Mouse (Mus musculus): ENCODE results near the gene Tns1. TPM values are rescaled to one million over a fixed set of nuclear protein-coding genes. Genes with fewer than 3 reads are reported as not detected.

Tns1 gene
- polyA plus RNA-seq, 1 experiment from 2014 or later = 9.3 TPM

- H3K4me2 ChIP-seq = no peak overlapping the region
- no peaks in the 10 kb centered on the region for H3K27me3 ChIP-seq (ENCODE audit: control insufficient read depth, insufficient read depth, low read length)
- WGBS = 81% methylated on average over 10 of the region's 10 CpGs
- ATAC-seq (ENCODE audit: low FRiP score) = no peak
- H3K27ac ChIP-seq (ENCODE audit: low read depth, low read length) = no peak overlapping the region
- peaks cover 8% of the 10 kb centered on the region for H3K4me1 ChIP-seq (ENCODE audit: control insufficient read depth, insufficient read depth, low read length)
- no peak for DNase-seq (ENCODE audit: low spot score, missing footprints)
- H3K36me3 ChIP-seq (ENCODE audit: control insufficient read depth, insufficient read depth, low read length) = no peaks in the 10 kb centered on the region
- no peak overlapping the region for H3K9ac ChIP-seq (ENCODE audit: low read length)
- no peaks in the 10 kb centered on the region for H3K9me3 ChIP-seq (ENCODE audit: control insufficient read depth, low read length)
- no peak overlapping the region for H3K4me3 ChIP-seq (ENCODE audit: low read depth, low read length)
Measured at GRCm38 (mm10) chr1:73952598-73952997, 171.7 kb downstream of the Tns1 start.

- DNase-seq (ENCODE audit: low spot score, missing footprints) (no peak), ATAC-seq (ENCODE audit: low FRiP score) (no peak)
- no peaks in the 10 kb centered on the region for H3K27me3 ChIP-seq (ENCODE audit: control insufficient read depth, insufficient read depth, low read length)
- no peaks in the 10 kb centered on the region for H3K36me3 ChIP-seq (ENCODE audit: control insufficient read depth, insufficient read depth, low read length)
- no peak overlapping the region for H3K9ac ChIP-seq (ENCODE audit: low read length)
- peaks cover 8% of the 10 kb centered on the region for H3K4me1 ChIP-seq (ENCODE audit: control insufficient read depth, insufficient read depth, low read length)
- WGBS = 90% methylated on average over 3 of the region's 3 CpGs
- H3K27ac ChIP-seq (ENCODE audit: low read depth, low read length) = no peak overlapping the region
- no peak overlapping the region for H3K4me3 ChIP-seq (ENCODE audit: low read depth, low read length)
- no peaks in the 10 kb centered on the region for H3K9me3 ChIP-seq (ENCODE audit: control insufficient read depth, low read length)
- H3K4me2 ChIP-seq = no peak overlapping the region
Measured at GRCm38 (mm10) chr1:73951178-73951577, 173.1 kb downstream of the Tns1 start.

GRCm38 (mm10) chr1:73948757-73949156 is 175.5 kb downstream of the Tns1 start:
- no peaks in the 10 kb centered on the region for H3K9me3 ChIP-seq (ENCODE audit: control insufficient read depth, low read length)
- no peaks in the 10 kb centered on the region for H3K27me3 ChIP-seq (ENCODE audit: control insufficient read depth, insufficient read depth, low read length)
- H3K4me2 ChIP-seq = no peak overlapping the region
- DNase-seq (ENCODE audit: low spot score, missing footprints) = no peak
- 92% methylated on average over 5 of the region's 5 CpGs for WGBS
- H3K36me3 ChIP-seq (ENCODE audit: control insufficient read depth, insufficient read depth, low read length) = no peaks in the 10 kb centered on the region
- no peak overlapping the region for H3K9ac ChIP-seq (ENCODE audit: low read length)
- no peak for ATAC-seq (ENCODE audit: low FRiP score)
- H3K27ac ChIP-seq (ENCODE audit: low read depth, low read length) = no peak overlapping the region
- no peak overlapping the region for H3K4me3 ChIP-seq (ENCODE audit: low read depth, low read length)
- H3K4me1 ChIP-seq (ENCODE audit: control insufficient read depth, insufficient read depth, low read length) = no peaks in the 10 kb centered on the region

- WGBS = 81% methylated on average over 15 of the region's 15 CpGs
- H3K4me3 ChIP-seq (ENCODE audit: low read depth, low read length) = no peak overlapping the region
- H3K9ac ChIP-seq (ENCODE audit: low read length) = no peak overlapping the region
- ATAC-seq (ENCODE audit: low FRiP score) (no peak), DNase-seq (ENCODE audit: low spot score, missing footprints) (no peak)
- H3K36me3 ChIP-seq (ENCODE audit: control insufficient read depth, insufficient read depth, low read length) = no peaks in the 10 kb centered on the region
- no peak overlapping the region for H3K4me2 ChIP-seq
- no peaks in the 10 kb centered on the region for H3K4me1 ChIP-seq (ENCODE audit: control insufficient read depth, insufficient read depth, low read length)
- no peaks in the 10 kb centered on the region for H3K27me3 ChIP-seq (ENCODE audit: control insufficient read depth, insufficient read depth, low read length)
- no peaks in the 10 kb centered on the region for H3K9me3 ChIP-seq (ENCODE audit: control insufficient read depth, low read length)
- no peak overlapping the region for H3K27ac ChIP-seq (ENCODE audit: low read depth, low read length)
Measured at GRCm38 (mm10) chr1:73947525-73948304, 176.5 kb downstream of the Tns1 start.

- Histone ChIP-seq H3K4me1 (ENCODE audit: control insufficient read depth, insufficient read depth, low read length) (peaks cover 7% of the 10 kb centered on the region), H3K4me2 (no peak overlapping the region), H3K4me3 (ENCODE audit: low read depth, low read length) (no peak overlapping the region), H3K36me3 (ENCODE audit: control insufficient read depth, insufficient read depth, low read length) (no peaks in the 10 kb centered on the region; the same call in 1 of the 2 replicates), H3K27ac (ENCODE audit: low read depth, low read length) (no peak overlapping the region), H3K9me3 (ENCODE audit: control insufficient read depth, low read length) (no peaks in the 10 kb centered on the region), H3K9ac (ENCODE audit: low read length) (no peak overlapping the region), H3K27me3 (ENCODE audit: control insufficient read depth, insufficient read depth, low read length) (no peaks in the 10 kb centered on the region)
- DNase-seq (ENCODE audit: low spot score, missing footprints) = no peak
- ATAC-seq (ENCODE audit: low FRiP score) = no peak
- WGBS = 80% methylated on average over 7 of the region's 7 CpGs
Measured at GRCm38 (mm10) chr1:73946701-73947100, 177.5 kb downstream of the Tns1 start.

- H3K27ac ChIP-seq (ENCODE audit: low read depth, low read length) = no peak overlapping the region
- ATAC-seq (ENCODE audit: low FRiP score) (no peak), DNase-seq (ENCODE audit: low spot score, missing footprints) (no peak)
- H3K27me3 ChIP-seq (ENCODE audit: control insufficient read depth, insufficient read depth, low read length) = no peaks in the 10 kb centered on the region
- H3K36me3 ChIP-seq (ENCODE audit: control insufficient read depth, insufficient read depth, low read length) = no peaks in the 10 kb centered on the region; the same call in 1 of the 2 replicates
- no peak overlapping the region for H3K4me2 ChIP-seq
- WGBS = 79% methylated on average over 3 of the region's 3 CpGs
- H3K4me3 ChIP-seq (ENCODE audit: low read depth, low read length) = no peak overlapping the region
- H3K9ac ChIP-seq (ENCODE audit: low read length) = no peak overlapping the region
- no peaks in the 10 kb centered on the region for H3K9me3 ChIP-seq (ENCODE audit: control insufficient read depth, low read length)
- peaks cover 7% of the 10 kb centered on the region for H3K4me1 ChIP-seq (ENCODE audit: control insufficient read depth, insufficient read depth, low read length)
Measured at GRCm38 (mm10) chr1:73944393-73944792, 179.9 kb downstream of the Tns1 start.

- H3K4me1 ChIP-seq (ENCODE audit: control insufficient read depth, insufficient read depth, low read length) = peaks cover 7% of the 10 kb centered on the region
- H3K4me3 ChIP-seq (ENCODE audit: low read depth, low read length) = no peak overlapping the region
- no peaks in the 10 kb centered on the region for H3K27me3 ChIP-seq (ENCODE audit: control insufficient read depth, insufficient read depth, low read length)
- ATAC-seq (ENCODE audit: low FRiP score) (no peak), DNase-seq (ENCODE audit: low spot score, missing footprints) (no peak)
- H3K27ac ChIP-seq (ENCODE audit: low read depth, low read length) = no peak overlapping the region
- H3K4me2 ChIP-seq = no peak overlapping the region
- no peaks in the 10 kb centered on the region for H3K9me3 ChIP-seq (ENCODE audit: control insufficient read depth, low read length)
- 83% methylated on average over 9 of the region's 9 CpGs for WGBS
- H3K9ac ChIP-seq (ENCODE audit: low read length) = no peak overlapping the region
- no peaks in the 10 kb centered on the region; the same call in 1 of the 2 replicates for H3K36me3 ChIP-seq (ENCODE audit: control insufficient read depth, insufficient read depth, low read length)
Measured at GRCm38 (mm10) chr1:73943667-73944289, 180.5 kb downstream of the Tns1 start.

GRCm38 (mm10) chr1:73943255-73943654 is 181.0 kb downstream of the Tns1 start:
- Histone ChIP-seq H3K27me3 (ENCODE audit: control insufficient read depth, insufficient read depth, low read length) (no peaks in the 10 kb centered on the region), H3K27ac (ENCODE audit: low read depth, low read length) (no peak overlapping the region), H3K4me3 (ENCODE audit: low read depth, low read length) (no peak overlapping the region), H3K9me3 (ENCODE audit: control insufficient read depth, low read length) (no peaks in the 10 kb centered on the region), H3K4me2 (no peak overlapping the region), H3K9ac (ENCODE audit: low read length) (no peak overlapping the region), H3K4me1 (ENCODE audit: control insufficient read depth, insufficient read depth, low read length) (peaks cover 7% of the 10 kb centered on the region), H3K36me3 (ENCODE audit: control insufficient read depth, insufficient read depth, low read length) (no peaks in the 10 kb centered on the region; the same call in 1 of the 2 replicates)
- ATAC-seq (ENCODE audit: low FRiP score) = no peak
- WGBS = 82% methylated on average over 5 of the region's 5 CpGs
- no peak for DNase-seq (ENCODE audit: low spot score, missing footprints)

GRCm38 (mm10) chr1:73942243-73942642 is 182.0 kb downstream of the Tns1 start:
- no peak for DNase-seq (ENCODE audit: low spot score, missing footprints)
- Histone ChIP-seq H3K27me3 (ENCODE audit: control insufficient read depth, insufficient read depth, low read length) (no peaks in the 10 kb centered on the region), H3K4me1 (ENCODE audit: control insufficient read depth, insufficient read depth, low read length) (peaks cover 7% of the 10 kb centered on the region), H3K4me2 (no peak overlapping the region), H3K9ac (ENCODE audit: low read length) (no peak overlapping the region), H3K27ac (ENCODE audit: low read depth, low read length) (no peak overlapping the region), H3K4me3 (ENCODE audit: low read depth, low read length) (no peak overlapping the region), H3K36me3 (ENCODE audit: control insufficient read depth, insufficient read depth, low read length) (no peaks in the 10 kb centered on the region; the same call in 1 of the 2 replicates), H3K9me3 (ENCODE audit: control insufficient read depth, low read length) (no peaks in the 10 kb centered on the region)
- peak; percentile 50; the same call in 1 of the 2 replicates for ATAC-seq (ENCODE audit: low FRiP score)
- WGBS = 42% methylated on average over 2 of the region's 2 CpGs

Measured in midbrain, embryonic 11.5 days (tissue).